Mouse (Mus musculus): ENCODE measurements around the gene Ptrh2.
"Not testable (repeated sequence)": the region's sequence is repeated elsewhere in the genome, so short reads cannot be mapped to it uniquely, and the experiment has no call there.

Ptrh2 gene

DNA sequence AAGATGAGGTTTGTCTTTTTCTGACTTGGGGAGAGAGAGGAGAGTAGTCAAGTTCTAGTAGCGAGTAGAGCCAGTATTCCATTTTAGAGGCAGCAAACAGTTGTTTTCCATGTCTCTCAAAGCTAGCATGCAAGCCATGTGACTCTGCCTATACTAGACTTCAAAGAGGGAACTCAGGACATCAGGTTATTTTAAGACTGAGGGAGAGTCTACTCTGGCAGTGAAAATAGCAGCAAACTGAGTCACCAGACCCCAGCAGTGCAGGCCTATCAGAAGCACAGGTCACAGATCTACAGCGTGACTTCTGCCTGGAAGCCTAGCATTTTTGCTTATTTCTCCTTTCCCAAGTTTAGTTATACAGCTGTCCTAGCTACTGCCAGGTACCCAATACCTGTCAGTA, 47.7 kb downstream of the Ptrh2 start:
- no peak for DNase-seq (ENCODE audit: low read depth, low spot score)

- DNase-seq (ENCODE audit: low read depth, low spot score): no peak
These were observed 50.6 kb downstream of the Ptrh2 start for GRCm38 (mm10) chr11:86734241-86734939.

DNA sequence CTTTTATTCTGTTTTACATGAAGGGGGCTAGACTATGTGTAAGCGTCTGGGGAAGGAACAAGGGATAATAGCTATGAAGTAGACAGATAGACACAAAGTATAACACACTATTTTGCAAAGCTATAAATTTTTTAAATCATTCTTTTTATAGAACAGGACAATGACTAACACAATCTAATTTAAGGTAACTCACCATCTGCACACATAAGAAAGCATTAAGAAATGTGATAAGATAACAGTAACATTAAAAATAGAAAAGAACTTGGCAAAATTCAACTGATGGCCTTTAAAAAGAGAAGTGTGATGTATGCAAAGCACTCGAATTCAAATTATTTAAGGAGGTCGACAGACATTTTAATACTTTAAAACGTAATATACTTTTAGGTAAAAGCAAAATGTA, 51.2 kb downstream of the Ptrh2 start:
- no peak for DNase-seq (ENCODE audit: low read depth, low spot score)

GRCm38 (mm10) chr11:86737301-86738000, 53.7 kb downstream of the Ptrh2 start:
- no peak for DNase-seq (ENCODE audit: low read depth, low spot score)

DNA sequence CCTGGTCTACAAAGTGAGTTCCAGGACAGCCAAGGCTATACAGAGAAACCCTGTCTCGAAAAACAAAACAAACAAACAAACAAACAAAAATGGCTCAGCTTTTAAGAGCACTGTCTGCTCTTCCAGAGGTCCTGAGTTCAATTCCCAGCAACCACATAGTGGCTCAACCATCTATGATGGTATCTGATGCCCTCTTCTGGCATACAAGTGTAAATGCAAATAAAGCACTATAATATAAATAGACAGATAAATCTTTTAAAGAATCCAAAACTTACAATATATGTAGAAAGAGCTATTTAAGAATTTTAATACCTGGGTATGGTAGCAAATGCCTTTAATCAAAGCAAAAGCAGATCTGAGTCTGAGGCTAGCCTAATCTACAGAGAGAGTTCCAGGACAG, 54.5 kb downstream of the Ptrh2 start:
- not testable (repeated sequence) for DNase-seq (ENCODE audit: low read depth, low spot score)

- DNase-seq (ENCODE audit: low read depth, low spot score): no peak
These were observed 55.2 kb downstream of the Ptrh2 start for GRCm38 (mm10) chr11:86738956-86739355.

- DNase-seq (ENCODE audit: low read depth, low spot score): no peak
These were observed 55.7 kb downstream of the Ptrh2 start for GRCm38 (mm10) chr11:86739470-86739869.

DNA sequence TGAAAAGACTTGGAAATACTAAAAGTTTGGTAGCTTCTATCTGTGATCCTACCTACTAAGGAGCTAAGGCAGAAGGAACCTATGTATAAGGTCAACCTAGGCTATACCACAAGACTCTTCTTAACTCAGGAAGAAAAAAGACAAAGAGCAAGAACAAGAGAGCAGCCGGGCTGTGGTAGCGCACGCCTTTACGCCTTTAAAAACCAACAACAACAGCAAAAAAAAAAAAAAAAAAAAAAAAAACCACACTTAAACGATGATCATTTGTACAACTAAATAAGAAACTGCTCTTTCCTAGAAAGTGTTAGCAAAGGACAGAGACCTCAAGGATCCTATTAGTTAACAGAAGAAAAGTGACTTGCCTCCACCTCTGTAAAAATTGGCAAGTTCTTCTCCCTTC, 57.7 kb downstream of the Ptrh2 start:
- no peak for DNase-seq (ENCODE audit: low read depth, low spot score)
